Mouse (Mus musculus) MEL (cell line): ENCODE data around the gene Olfr649. TPM values are rescaled to one million over a fixed set of nuclear protein-coding genes. Genes with fewer than 3 reads are reported as not detected.
A peak's percentile ranks its signal among the peaks of the same experiment; 100 is the strongest.

Experiments used
- DNase-seq: peaks from one replicate; pipeline ENCODE4 v3.0.0; 2011; ENCODE audit warnings: low read depth, low spot score
- H3K27ac ChIP-seq: 2 replicates; pipeline ENCODE4 v1.5.1; 2012; ENCODE audit warnings: low read depth, mild to moderate bottlenecking, control low read depth, low read length, moderate library complexity; ENCODE audit not compliant: control insufficient read depth
- H3K27me3 ChIP-seq, 2 experiments: fragments of 150-350 bp in 1 of 2; sonication (generic) in 1 of 2; 2 replicates each; pipeline ENCODE4 v1.6.1; 2012; ENCODE audit warnings: low read length in 2 of 2, mild to moderate bottlenecking in 2 of 2, improper control_type of control experiment in 1 of 2, moderate library complexity in 1 of 2; ENCODE audit not compliant: insufficient read depth in 2 of 2, control insufficient read depth in 1 of 2
- H3K36me3 ChIP-seq, 2 experiments: 2 replicates each; pipeline ENCODE4 v1.6.1; 2012 to 2014; ENCODE audit warnings: low read length in 2 of 2, improper control_type of control experiment in 1 of 2, inconsistent platforms in 1 of 2, mild to moderate bottlenecking in 1 of 2; ENCODE audit not compliant: insufficient read depth in 2 of 2, control insufficient read depth in 1 of 2
- H3K4me1 ChIP-seq, 2 experiments: fragments of 150-350 bp in 1 of 2; sonication (generic) in 1 of 2; 2 replicates each; pipeline ENCODE4 v1.6.1; 2012; ENCODE audit warnings: low read length in 2 of 2, improper control_type of control experiment in 1 of 2, mild to moderate bottlenecking in 1 of 2; ENCODE audit not compliant: insufficient read depth in 2 of 2, control insufficient read depth in 1 of 2
- H3K4me3 ChIP-seq, 2 experiments: fragments of 150-350 bp in 1 of 2; sonication (generic) in 1 of 2; 2 replicates each; pipeline ENCODE4 v1.5.1; 2012; ENCODE audit warnings: low read depth in 2 of 2, low read length in 2 of 2, mild to moderate bottlenecking in 2 of 2, moderate library complexity in 2 of 2, control low read depth in 1 of 2, improper control_type of control experiment in 1 of 2; ENCODE audit not compliant: control insufficient read depth in 1 of 2, insufficient read depth in 1 of 2
- H3K79me2 ChIP-seq: 2 replicates; pipeline ENCODE4 v1.6.1; 2012; ENCODE audit warnings: mild to moderate bottlenecking, low read length, moderate library complexity; ENCODE audit not compliant: control insufficient read depth, poor library complexity, insufficient read depth
- H3K9ac ChIP-seq: 2 replicates; pipeline ENCODE4 v1.6.1; 2012; ENCODE audit warnings: low read depth, mild to moderate bottlenecking, control low read depth, low read length, moderate library complexity; ENCODE audit not compliant: control insufficient read depth, poor library complexity, severe bottlenecking
- H3K9me3 ChIP-seq: fragments of 150-350 bp; sonication (generic); replicated peaks from 2 replicates; pipeline ENCODE4 v1.6.1; 2012; ENCODE audit warnings: mild to moderate bottlenecking, low read length, improper control_type of control experiment, moderate library complexity; ENCODE audit not compliant: insufficient read depth
- CHD1 ChIP-seq: IDR thresholded peaks from 2 replicates; pipeline ENCODE4 v1.6.1; 2012; ENCODE audit warnings: low read depth, mild to moderate bottlenecking, inconsistent platforms, low read length, improper control_type of control experiment
- CHD2 ChIP-seq: IDR thresholded peaks from 2 replicates; pipeline ENCODE4 v1.6.1; 2011; ENCODE audit warnings: low read length, improper control_type of control experiment
- E2F4 ChIP-seq: IDR thresholded peaks from 2 replicates; pipeline ENCODE4 v1.6.1; 2011; ENCODE audit warnings: low read depth, low read length, improper control_type of control experiment, borderline replicate concordance
- ELF1 ChIP-seq: IDR thresholded peaks from 2 replicates; pipeline ENCODE4 v1.6.1; 2014; ENCODE audit warnings: low read depth, mild to moderate bottlenecking, inconsistent platforms, low read length, improper control_type of control experiment, moderate library complexity
- EP300 ChIP-seq, 2 experiments: IDR thresholded peaks; 2 replicates each; pipeline ENCODE4 v1.6.1; 2011; ENCODE audit warnings: improper control_type of control experiment in 2 of 2, low read length in 2 of 2, low read depth in 1 of 2, mild to moderate bottlenecking in 1 of 2
- ETS1 ChIP-seq: IDR thresholded peaks from 2 replicates; pipeline ENCODE4 v1.6.1; 2012; ENCODE audit warnings: low read depth, mild to moderate bottlenecking, inconsistent platforms, low read length, improper control_type of control experiment, moderate library complexity
- MAFK ChIP-seq: IDR thresholded peaks from 2 replicates; pipeline ENCODE4 v1.6.1; 2011; ENCODE audit warnings: low read depth, mild to moderate bottlenecking, low read length, improper control_type of control experiment, borderline replicate concordance
- MAX ChIP-seq: IDR thresholded peaks from 2 replicates; pipeline ENCODE4 v1.6.1; 2011; ENCODE audit warnings: low read length, improper control_type of control experiment
- MYC ChIP-seq: IDR thresholded peaks from 2 replicates; pipeline ENCODE4 v1.6.1; 2011; ENCODE audit warnings: low read depth, mild to moderate bottlenecking, low read length, improper control_type of control experiment, moderate library complexity
- NELFE ChIP-seq: IDR thresholded peaks from 2 replicates; pipeline ENCODE4 v1.6.1; 2011; ENCODE audit warnings: low read depth, low read length, improper control_type of control experiment
- SIN3A ChIP-seq: IDR thresholded peaks from 2 replicates; pipeline ENCODE4 v1.6.1; 2012; ENCODE audit warnings: low read length, improper control_type of control experiment, inconsistent platforms
- SMC3 ChIP-seq: IDR thresholded peaks from 2 replicates; pipeline ENCODE4 v1.6.1; 2011; ENCODE audit warnings: low read depth, low read length, improper control_type of control experiment
- TBP ChIP-seq: IDR thresholded peaks from 2 replicates; pipeline ENCODE4 v1.8.0; 2011; ENCODE audit warnings: low read depth, low read length, improper control_type of control experiment
- UBTF ChIP-seq: IDR thresholded peaks from 2 replicates; pipeline ENCODE4 v1.6.1; 2012; ENCODE audit warnings: low read depth, mild to moderate bottlenecking, inconsistent platforms, low read length, improper control_type of control experiment, moderate library complexity, borderline replicate concordance; ENCODE audit not compliant: insufficient read depth
- USF2 ChIP-seq, 2 experiments: IDR thresholded peaks; 2 replicates each; pipeline ENCODE4 v1.6.1; 2011 to 2012; ENCODE audit warnings: improper control_type of control experiment in 2 of 2, low read length in 2 of 2, borderline replicate concordance in 1 of 2, inconsistent platforms in 1 of 2, low read depth in 1 of 2, mild to moderate bottlenecking in 1 of 2; ENCODE audit not compliant: insufficient read depth in 1 of 2
- ZC3H11A ChIP-seq: IDR thresholded peaks from 2 replicates; pipeline ENCODE4 v1.6.1; 2012; ENCODE audit warnings: low read depth, mild to moderate bottlenecking, inconsistent platforms, low read length, improper control_type of control experiment
- ZMIZ1 ChIP-seq: IDR thresholded peaks from 2 replicates; pipeline ENCODE4 v1.6.1; 2012; ENCODE audit warnings: low read depth, mild to moderate bottlenecking, inconsistent platforms, low read length, improper control_type of control experiment, moderate library complexity
- ZNF384 ChIP-seq: IDR thresholded peaks from 2 replicates; pipeline ENCODE4 v1.6.1; 2012; ENCODE audit warnings: low read depth, mild to moderate bottlenecking, inconsistent platforms, low read length, improper control_type of control experiment
- polyA plus RNA-seq, 2 experiments: library from polyadenylated mRNA; stranded (reverse) in 1 of 2; unstranded in 1 of 2; fragments of >175 nt in 1 of 2; fragments of >200 nt in 1 of 2; gene quantifications; 2 replicates each; pipeline versions ENCODE4 v1.2.1 to v1.2.4; 2012; ENCODE audit warnings: low replicate concordance in 2 of 2, low read depth in 1 of 2; ENCODE audit not compliant: insufficient read length in 2 of 2, insufficient read depth in 1 of 2, missing spikeins in 1 of 2
- total RNA-seq: library from RNA; depleted of rRNA; stranded (reverse); fragments of 300-350 nt; gene quantifications from 2 replicates; pipeline ENCODE4 v1.2.3, GENCODE M21; 2012

Olfr649 gene
- total and polyA plus RNA-seq, 3 experiments: not detected

- TF ChIP-seq TBP: peak; percentile 63
- peak; percentile 88 for TF ChIP-seq ETS1
- TF ChIP-seq SMC3: peak; percentile 25; the same call in 1 of the 2 replicates
- TF ChIP-seq CHD1: 0 out of 2 replicates have a peak, but pooled peaks have one; percentile 45
- no peak for TF ChIP-seq UBTF
- no peak for TF ChIP-seq E2F4
- TF ChIP-seq MYC: no peak
- peak; percentile 72 for TF ChIP-seq SIN3A
- TF ChIP-seq NELFE: peak; percentile 48
- peak; percentile 41; the same call in 1 of the 2 replicates for TF ChIP-seq ELF1
- TF ChIP-seq MAX: no peak
- TF ChIP-seq MAFK: no peak
- no peak for TF ChIP-seq USF2 (IDR thresholded peaks at IDR 0.05; ENCODE audit: borderline replicate concordance in 1 of 2, insufficient read depth in 1 of 2, low read depth in 1 of 2, low read length in 2 of 2)
- no peak for TF ChIP-seq EP300 (IDR thresholded peaks at IDR 0.05; ENCODE audit: low read depth in 1 of 2, low read length in 2 of 2)
- no peak for TF ChIP-seq CHD2
Observed at GRCm38 (mm10) chr7:104244287-104245181, 48.7 kb upstream of the Olfr649 start, which contains the start of gene Trim34a (continued).

GRCm38 (mm10) chr7:104243616-104244015 lies 47.8 kb upstream of the Olfr649 start:
- H3K79me2 ChIP-seq: no peaks in the 10 kb centered on the region
- no peak for DNase-seq

GRCm38 (mm10) chr7:104240857-104241256 lies 45.1 kb upstream of the Olfr649 start:
- Histone ChIP-seq H3K36me3 (peaks cover 0 to 2% of the 10 kb centered on the region in 2 experiments; a peak in 2 of 4 replicates), H3K9me3 (no peaks in the 10 kb centered on the region), H3K9ac (no peak overlapping the region), H3K79me2 (no peaks in the 10 kb centered on the region), H3K4me1 (peaks cover 2 to 4% of the 10 kb centered on the region in 2 experiments; a peak in 2 of 4 replicates)
- TF ChIP-seq ZC3H11A (no peak), NELFE (no peak), TBP (no peak), MAX (no peak)
- TF ChIP-seq, all 39 proteins: peak for 0
- Histone ChIP-seq H3K27me3 (peaks cover 0 to 1% of the 10 kb centered on the region in 2 experiments; a peak in 2 of 4 replicates), H3K27ac (no peak overlapping the region), H3K4me3 (no peak overlapping the region)
- DNase-seq: no peak

More at GRCm38 (mm10) chr7:104243616-104244015, 47.8 kb upstream of the Olfr649 start:
- Histone ChIP-seq H3K9ac (peak overlapping the region; percentile 96), H3K4me3 (peak overlapping the region; percentile 95 to 99), H3K27me3 (no peaks in the 10 kb centered on the region), H3K4me1 (peaks cover 2 to 4% of the 10 kb centered on the region in 2 experiments; a peak in 2 of 4 replicates), H3K36me3 (peaks cover 0 to 2% of the 10 kb centered on the region in 2 experiments; a peak in 2 of 4 replicates), H3K9me3 (no peaks in the 10 kb centered on the region), H3K27ac (no peak overlapping the region)
- TF ChIP-seq UBTF (no peak), ZNF384 (0 out of 2 replicates have a peak, but pooled peaks have one; percentile 14), ZMIZ1 (no peak)
